Mouse (Mus musculus): ENCODE results near the gene Plp2.

DNA sequence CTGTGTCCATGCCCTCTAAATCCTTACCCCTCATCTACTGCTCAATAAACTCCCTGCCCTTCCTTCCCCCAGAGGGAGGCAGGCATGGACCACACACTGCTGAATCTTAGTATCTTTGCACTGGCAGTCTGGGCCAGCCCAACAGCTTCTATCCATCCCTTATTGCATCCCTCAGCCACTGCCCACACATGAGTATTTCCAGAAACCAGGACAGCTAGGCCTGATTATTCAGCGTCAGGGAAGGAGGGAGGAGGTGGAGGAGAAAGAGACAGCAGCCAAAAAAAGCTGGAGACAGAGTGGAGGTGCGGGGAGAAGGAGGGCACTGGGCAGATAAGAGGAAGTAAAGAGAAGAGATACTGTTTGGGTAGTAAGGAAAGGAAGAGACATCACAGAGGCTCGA lies 36.1 kb downstream of the Plp2 start:
- no peak for TF ChIP-seq CTCF (IDR thresholded peaks at IDR 0.05; ENCODE audit: borderline replicate concordance, insufficient read depth, low read length)
- no peak for TF ChIP-seq POLR2A (IDR thresholded peaks at IDR 0.05; ENCODE audit: low read depth, low read length)
